Mouse (Mus musculus): ENCODE measurements around the gene Pam. TPM values are rescaled to one million over a fixed set of nuclear protein-coding genes. Genes with fewer than 3 reads are reported as not detected.
A peak's percentile ranks its signal among the peaks of the same experiment; 100 is the strongest.

The Pam gene
- polyA plus RNA-seq, 1 experiment from 2014 or later = 49.8 TPM

DNA sequence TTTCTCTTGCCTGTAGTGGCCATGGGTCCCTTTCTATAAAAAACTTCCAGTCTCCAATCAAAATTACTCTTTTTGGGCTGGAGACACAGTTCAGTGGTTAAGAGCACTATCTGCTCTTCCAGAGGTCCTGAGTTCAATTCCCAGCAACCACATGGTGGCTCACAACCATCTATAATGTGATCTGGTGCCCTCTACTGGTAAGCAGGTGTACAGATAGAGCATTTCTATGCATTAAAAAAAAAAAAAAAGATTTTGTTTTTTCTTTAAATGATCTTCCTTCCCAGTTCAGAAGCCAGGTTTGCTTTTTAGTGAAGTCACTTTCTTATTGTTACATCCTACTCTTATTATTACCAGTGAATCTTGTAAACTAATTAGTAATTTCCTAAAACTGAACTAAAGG, 218.4 kb downstream of the Pam start:
- H3K4me3 ChIP-seq = no peak overlapping the region
- no peaks in the 10 kb centered on the region for H3K4me1 ChIP-seq
- no peaks in the 10 kb centered on the region for H3K27me3 ChIP-seq
- H3K27ac ChIP-seq = no peak overlapping the region
- H3K9ac ChIP-seq = no peak overlapping the region
- H3K9me3 ChIP-seq (replicated peaks) = no peaks in the 10 kb centered on the region; the same call in 1 of the 2 replicates
- ATAC-seq = no peak
- H3K4me2 ChIP-seq = no peak overlapping the region
- H3K36me3 ChIP-seq (ENCODE audit: poor library complexity, severe bottlenecking) = no peaks in the 10 kb centered on the region

DNA sequence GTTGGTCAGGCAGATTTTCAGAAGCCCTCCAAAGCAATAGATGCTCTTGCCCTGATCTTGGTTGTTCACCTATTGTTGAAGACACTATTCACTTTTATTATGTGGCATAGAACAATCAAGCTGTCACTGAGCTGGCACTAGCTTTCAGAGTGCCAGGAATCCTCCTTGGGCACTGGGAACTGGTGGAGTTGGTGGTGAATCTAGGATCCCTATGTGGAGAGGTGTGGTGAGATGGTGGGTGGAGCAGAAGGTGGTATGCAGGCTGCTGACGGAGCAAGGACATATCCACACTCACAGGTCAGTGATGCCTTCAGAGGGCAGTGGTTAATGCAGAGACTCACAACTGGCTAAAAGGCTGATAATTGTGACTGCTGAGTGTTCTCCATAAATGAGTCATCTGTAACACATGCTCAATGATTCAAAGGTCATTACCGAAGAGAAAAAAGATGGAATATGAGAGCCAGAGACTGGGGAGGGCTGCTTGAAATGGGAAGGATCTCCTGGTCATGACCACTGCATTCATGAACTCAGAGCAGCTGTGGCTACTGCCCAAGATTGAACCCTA, 221.9 kb downstream of the Pam start:
- Histone ChIP-seq H3K36me3 (ENCODE audit: poor library complexity, severe bottlenecking) (no peaks in the 10 kb centered on the region), H3K4me1 (no peaks in the 10 kb centered on the region), H3K4me3 (no peak overlapping the region), H3K27ac (no peak overlapping the region), H3K9ac (no peak overlapping the region), H3K4me2 (no peak overlapping the region), H3K9me3 (replicated peaks) (no peaks in the 10 kb centered on the region; the same call in 1 of the 2 replicates), H3K27me3 (no peaks in the 10 kb centered on the region)
- WGBS = 94% methylated on average over 2 of the region's 2 CpGs
- no peak for ATAC-seq

DNA sequence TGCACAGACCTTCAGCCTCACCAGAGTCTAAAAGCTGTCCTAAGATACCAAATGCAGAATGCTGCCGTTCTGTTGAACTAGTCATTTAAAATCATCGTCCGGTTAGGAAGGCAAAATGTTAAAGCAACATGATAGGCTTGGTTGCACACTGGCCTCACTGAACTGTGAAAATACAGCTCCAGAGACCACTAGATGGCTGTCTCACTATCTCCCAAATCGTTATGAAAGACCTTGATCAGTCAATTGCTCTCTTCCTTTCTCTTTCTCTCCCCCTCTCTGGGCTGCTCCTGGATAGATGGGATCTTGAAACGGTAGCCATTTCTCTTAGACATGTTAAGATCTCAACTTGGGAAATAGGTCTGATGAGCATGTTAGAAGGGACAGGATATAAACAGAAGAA, 223.0 kb downstream of the Pam start:
- Histone ChIP-seq H3K4me1 (no peaks in the 10 kb centered on the region), H3K27me3 (no peaks in the 10 kb centered on the region), H3K9ac (no peak overlapping the region), H3K36me3 (ENCODE audit: poor library complexity, severe bottlenecking) (no peaks in the 10 kb centered on the region), H3K4me2 (no peak overlapping the region), H3K4me3 (no peak overlapping the region), H3K27ac (no peak overlapping the region), H3K9me3 (replicated peaks) (no peaks in the 10 kb centered on the region; the same call in 1 of the 2 replicates)
- ATAC-seq = 0 out of 2 replicates have a peak, but pooled peaks have one; percentile 33
- 57% methylated on average over 5 of the region's 5 CpGs for WGBS

DNA sequence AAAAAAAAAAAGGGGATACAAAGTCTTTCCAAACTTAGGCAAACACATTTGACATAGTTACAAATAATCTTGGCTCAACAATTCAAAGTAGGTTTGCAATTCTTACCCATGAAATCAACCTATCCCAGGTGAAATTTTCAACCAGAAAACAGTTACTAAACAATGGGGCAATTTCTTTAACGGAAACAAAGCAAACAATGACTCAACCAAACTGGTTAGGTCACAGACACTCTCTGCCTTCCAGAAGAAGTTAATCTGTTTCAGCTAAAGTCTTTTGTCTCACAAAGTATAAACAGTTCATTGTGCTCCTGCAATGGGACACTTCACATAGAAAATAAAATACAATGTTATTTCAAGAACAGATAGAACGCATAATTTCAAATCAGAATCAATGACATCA, 223.4 kb downstream of the Pam start:
- Histone ChIP-seq H3K9ac (no peak overlapping the region), H3K4me2 (no peak overlapping the region), H3K27ac (no peak overlapping the region), H3K4me1 (no peaks in the 10 kb centered on the region), H3K36me3 (ENCODE audit: poor library complexity, severe bottlenecking) (no peaks in the 10 kb centered on the region), H3K27me3 (no peaks in the 10 kb centered on the region), H3K9me3 (replicated peaks) (no peaks in the 10 kb centered on the region; the same call in 1 of the 2 replicates), H3K4me3 (no peak overlapping the region)
- no peak for ATAC-seq
- 75% methylated on average over 2 of the region's 2 CpGs for WGBS

DNA sequence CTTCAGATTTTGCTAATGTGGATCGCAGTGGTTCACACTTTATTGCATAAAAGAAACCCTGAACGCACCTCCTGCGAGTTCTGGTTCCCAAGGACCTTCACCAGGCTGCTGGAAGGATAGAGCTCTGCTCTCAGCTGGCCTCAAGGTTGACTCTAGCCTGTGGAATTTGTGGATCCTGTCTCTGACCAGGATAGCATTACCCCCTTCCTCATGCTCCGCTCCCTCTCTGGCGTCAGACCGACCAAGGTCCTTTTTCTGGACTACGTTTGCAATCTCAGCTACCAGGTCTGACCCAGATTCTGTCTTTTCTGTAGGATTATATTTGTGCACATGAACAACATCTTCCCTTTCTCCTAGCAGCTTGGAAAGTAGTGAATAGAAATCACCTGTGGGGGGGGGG, 231.3 kb downstream of the Pam start:
- Histone ChIP-seq H3K36me3 (ENCODE audit: poor library complexity, severe bottlenecking) (no peaks in the 10 kb centered on the region), H3K9me3 (replicated peaks) (no peaks in the 10 kb centered on the region), H3K4me2 (no peak overlapping the region), H3K27me3 (no peaks in the 10 kb centered on the region), H3K27ac (no peak overlapping the region), H3K4me3 (no peak overlapping the region), H3K4me1 (peaks cover 17% of the 10 kb centered on the region), H3K9ac (no peak overlapping the region)
- no peak for ATAC-seq
- WGBS = 97% methylated on average over 7 of the region's 7 CpGs

DNA sequence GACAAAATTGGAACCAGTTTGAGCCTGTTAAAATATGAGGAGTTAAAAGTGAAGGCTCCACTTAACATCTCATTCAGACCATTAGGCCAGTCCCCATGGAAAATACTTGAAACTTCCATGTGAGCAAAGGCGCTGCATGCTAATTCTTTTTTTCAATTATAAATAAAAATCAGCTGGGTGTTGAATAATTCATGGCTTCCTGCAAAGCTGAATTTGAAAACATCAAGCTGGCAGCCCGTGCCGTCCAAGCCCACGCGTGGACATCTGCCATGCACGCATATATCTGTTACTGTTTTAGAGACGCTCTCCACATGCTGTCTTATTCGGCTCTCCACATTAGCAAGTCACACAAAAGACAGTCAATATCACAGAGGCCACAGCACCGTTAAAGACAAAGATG, 232.3 kb downstream of the Pam start:
- no peaks in the 10 kb centered on the region for H3K36me3 ChIP-seq (ENCODE audit: poor library complexity, severe bottlenecking)
- no peaks in the 10 kb centered on the region for H3K27me3 ChIP-seq
- WGBS = 22% methylated on average over 9 of the region's 9 CpGs
- ATAC-seq = peak; percentile 95
- H3K9me3 ChIP-seq (replicated peaks) = no peaks in the 10 kb centered on the region
- H3K27ac ChIP-seq = peak overlapping the region; percentile 49
- peaks cover 17% of the 10 kb centered on the region for H3K4me1 ChIP-seq
- no peak overlapping the region for H3K4me3 ChIP-seq
- H3K4me2 ChIP-seq = peak overlapping the region; percentile 17; the same call in 1 of the 2 replicates
- H3K9ac ChIP-seq = no peak overlapping the region

DNA sequence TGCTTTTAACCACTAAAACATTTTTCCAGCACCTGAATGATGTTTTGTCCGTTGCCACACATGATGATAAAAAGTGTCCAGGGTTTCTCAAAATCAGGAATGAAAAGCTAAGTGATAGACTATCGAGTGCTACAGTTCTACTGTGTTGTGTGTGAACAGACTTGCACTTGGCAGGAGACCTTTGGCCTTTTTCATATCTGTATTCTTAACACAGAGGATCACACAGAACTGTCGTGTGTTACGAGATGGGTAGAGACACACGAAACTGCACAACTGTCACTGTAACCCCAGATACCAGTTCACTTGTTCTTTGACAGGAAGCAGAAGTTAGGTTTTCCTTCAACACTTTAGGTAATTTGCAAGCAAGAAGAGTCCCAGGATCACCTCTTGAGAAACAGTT, 232.7 kb downstream of the Pam start:
- peak; percentile 59 for ATAC-seq
- no peaks in the 10 kb centered on the region for H3K27me3 ChIP-seq
- no peak overlapping the region; the same call in 1 of the 2 replicates for H3K4me2 ChIP-seq
- H3K36me3 ChIP-seq (ENCODE audit: poor library complexity, severe bottlenecking) = no peaks in the 10 kb centered on the region
- peak overlapping the region; percentile 49 for H3K27ac ChIP-seq
- no peak overlapping the region for H3K9ac ChIP-seq
- H3K9me3 ChIP-seq (replicated peaks) = no peaks in the 10 kb centered on the region
- H3K4me1 ChIP-seq = peaks cover 17% of the 10 kb centered on the region
- H3K4me3 ChIP-seq = no peak overlapping the region
- 72% methylated on average over 5 of the region's 5 CpGs for WGBS

DNA sequence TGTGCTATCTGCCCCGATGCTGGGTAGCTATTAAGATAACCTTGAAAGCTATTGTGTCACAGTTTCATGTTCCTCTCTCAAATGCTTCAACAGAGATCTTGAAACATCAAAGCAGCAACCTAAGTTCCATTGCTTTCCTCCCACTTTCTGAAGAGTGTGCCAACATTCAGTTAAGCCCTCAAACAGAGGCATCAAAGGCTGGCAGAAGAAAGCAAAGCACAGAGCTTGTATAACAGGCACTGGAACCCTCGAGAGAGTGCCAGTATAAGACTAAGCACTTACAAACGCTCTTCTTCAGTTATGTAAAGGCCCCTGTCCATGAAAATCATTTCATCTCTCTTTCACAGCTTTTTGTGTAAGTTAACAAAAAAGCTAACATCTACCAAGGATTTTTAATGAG, 241.2 kb downstream of the Pam start:
- Histone ChIP-seq H3K4me3 (no peak overlapping the region), H3K27me3 (no peaks in the 10 kb centered on the region), H3K4me1 (peaks cover 6% of the 10 kb centered on the region), H3K27ac (no peak overlapping the region), H3K9ac (no peak overlapping the region), H3K4me2 (no peak overlapping the region), H3K9me3 (replicated peaks) (no peaks in the 10 kb centered on the region), H3K36me3 (ENCODE audit: poor library complexity, severe bottlenecking) (no peaks in the 10 kb centered on the region)
- no peak for ATAC-seq
- 58% methylated on average over 3 of the region's 3 CpGs for whole genome bisulfite sequencing

DNA sequence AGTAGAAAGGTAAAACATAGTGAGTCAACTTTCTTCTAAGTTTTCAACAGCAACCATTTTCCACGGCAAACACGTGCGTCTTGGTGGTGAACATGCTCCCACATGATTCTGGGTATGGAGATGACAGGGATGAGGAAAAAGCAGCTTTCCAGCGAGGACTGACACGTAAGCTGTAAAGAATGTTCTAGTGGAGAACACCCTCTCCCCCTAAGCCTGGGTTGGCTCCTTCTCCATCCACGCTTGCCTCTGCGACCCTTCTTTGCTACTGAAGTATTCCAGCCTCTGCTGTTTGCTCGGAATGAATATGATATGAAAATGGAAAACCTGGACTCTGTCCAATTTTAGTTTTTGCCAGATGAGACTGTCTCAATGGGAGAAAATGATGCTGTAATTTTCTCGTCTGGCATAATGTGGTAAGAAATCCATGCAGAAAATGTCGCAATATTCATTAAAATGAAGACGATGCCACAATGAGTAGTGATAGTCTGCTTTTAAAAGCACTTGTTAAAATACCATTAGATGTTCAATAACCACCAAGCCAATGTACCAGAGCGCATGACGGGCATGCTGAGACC, 243.8 kb downstream of the Pam start:
- whole genome bisulfite sequencing = 82% methylated on average over 13 of the region's 13 CpGs
- peaks cover 28% of the 10 kb centered on the region for H3K4me1 ChIP-seq
- no peak overlapping the region for H3K4me3 ChIP-seq
- no peak overlapping the region for H3K4me2 ChIP-seq
- no peaks in the 10 kb centered on the region for H3K9me3 ChIP-seq (replicated peaks)
- no peaks in the 10 kb centered on the region for H3K27me3 ChIP-seq
- H3K9ac ChIP-seq = no peak overlapping the region
- no peaks in the 10 kb centered on the region for H3K36me3 ChIP-seq (ENCODE audit: poor library complexity, severe bottlenecking)
- no peak overlapping the region for H3K27ac ChIP-seq
- no peak for ATAC-seq

DNA sequence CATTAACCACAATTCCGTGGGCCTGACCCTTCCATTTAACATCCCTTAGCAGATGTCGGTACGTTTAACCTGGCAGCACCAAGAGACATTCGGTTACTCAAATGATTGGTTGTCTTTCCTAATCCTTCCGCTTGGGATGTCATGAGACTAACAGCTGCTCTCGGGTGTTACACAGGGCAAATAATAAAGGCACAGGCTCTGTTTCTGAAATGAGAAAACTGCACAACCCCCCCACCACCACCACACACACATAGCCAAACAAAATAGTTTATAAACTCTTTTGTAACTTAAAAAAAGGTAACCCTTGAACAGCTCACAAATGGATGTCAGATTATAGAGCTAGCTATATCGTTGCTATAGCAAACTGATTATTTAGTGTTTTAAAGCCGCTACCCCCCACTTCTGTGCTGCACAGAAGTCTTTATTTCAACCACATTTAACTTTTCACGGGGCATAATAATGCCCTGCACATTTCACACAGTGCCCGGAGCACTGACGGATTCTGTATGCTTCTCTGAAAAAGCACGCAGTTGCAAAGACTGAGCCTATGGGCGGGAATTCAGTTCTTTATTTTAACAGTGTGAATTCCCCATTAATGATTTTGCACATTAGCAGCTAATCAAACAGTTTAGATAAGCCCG, 246.7 kb downstream of the Pam start:
- ATAC-seq = peak; percentile 93
- Histone ChIP-seq H3K9me3 (replicated peaks) (no peaks in the 10 kb centered on the region), H3K36me3 (ENCODE audit: poor library complexity, severe bottlenecking) (no peaks in the 10 kb centered on the region), H3K27ac (peak overlapping the region; percentile 51), H3K9ac (no peak overlapping the region), H3K4me2 (peak overlapping the region; percentile 41), H3K4me3 (no peak overlapping the region), H3K27me3 (no peaks in the 10 kb centered on the region), H3K4me1 (peaks cover 28% of the 10 kb centered on the region)
- WGBS = 7% methylated on average over 14 of the region's 14 CpGs

DNA sequence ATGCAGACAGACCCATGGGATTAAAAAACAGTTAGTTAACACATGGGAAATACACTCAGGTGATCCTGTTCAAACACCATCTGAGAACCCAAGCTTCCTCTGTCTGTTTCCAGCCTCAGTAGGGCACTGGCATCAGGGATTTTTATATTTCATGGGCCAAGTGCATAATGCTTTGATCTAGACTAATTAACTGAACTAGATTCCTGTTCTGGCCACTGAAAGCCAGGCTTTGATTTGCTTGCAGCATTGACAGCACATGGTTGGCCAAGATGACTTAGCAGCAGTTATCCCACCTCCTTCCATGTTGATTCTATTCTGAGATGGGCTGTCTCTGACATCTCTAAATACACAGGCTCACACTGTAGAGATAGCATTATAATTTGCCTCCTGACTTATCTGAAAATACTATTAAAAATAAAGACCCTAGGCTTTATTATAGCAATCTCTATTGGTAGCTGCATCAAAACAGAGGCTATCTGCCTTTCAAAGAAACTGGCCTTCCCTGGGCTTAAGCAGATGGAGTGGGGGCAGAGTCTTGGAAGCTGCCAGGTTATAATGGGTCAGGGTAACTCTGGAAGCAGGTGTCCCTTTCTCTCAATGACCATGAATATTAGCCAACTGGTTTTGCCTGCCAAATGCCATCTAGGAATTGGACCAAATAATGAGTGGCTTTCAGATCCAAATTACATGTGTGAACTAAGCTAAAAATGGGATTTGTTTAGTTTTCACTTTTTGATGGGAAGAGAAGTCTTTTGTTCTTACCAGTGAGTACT, 252.0 kb downstream of the Pam start:
- Histone ChIP-seq H3K36me3 (ENCODE audit: poor library complexity, severe bottlenecking) (0 out of 2 replicates have a peak, but pooled peaks cover 7% of the 10 kb centered on the region), H3K4me1 (peaks cover 13% of the 10 kb centered on the region), H3K27ac (peak overlapping the region; percentile 20; the same call in 1 of the 2 replicates), H3K9ac (no peak overlapping the region), H3K9me3 (replicated peaks) (no peaks in the 10 kb centered on the region), H3K4me3 (no peak overlapping the region), H3K4me2 (no peak overlapping the region), H3K27me3 (no peaks in the 10 kb centered on the region)
- ATAC-seq = peak; percentile 82

DNA sequence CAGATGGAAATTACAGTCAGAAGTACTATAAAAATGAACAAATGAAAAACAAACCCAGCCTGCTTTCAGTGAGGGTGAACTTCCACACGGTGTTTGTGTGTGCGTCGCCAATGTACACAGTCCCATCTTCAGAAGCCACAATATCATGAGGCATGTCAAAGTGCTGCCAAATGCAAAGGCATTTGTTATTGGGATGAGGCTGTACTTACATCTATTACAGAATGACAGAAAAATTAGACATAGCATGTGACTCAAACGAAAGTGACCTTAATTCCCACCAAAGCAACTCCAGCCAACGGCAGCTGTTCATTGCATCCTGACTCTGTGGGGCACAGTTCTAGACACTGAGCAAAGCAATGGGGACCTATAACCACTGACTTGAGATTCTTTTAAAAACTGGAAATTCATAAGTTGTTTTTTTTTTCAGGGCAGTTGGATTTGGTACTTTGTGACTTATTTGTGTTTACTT, 261.1 kb downstream of the Pam start:
- H3K4me1 ChIP-seq = peaks cover 18% of the 10 kb centered on the region
- no peak overlapping the region for H3K4me3 ChIP-seq
- H3K9ac ChIP-seq = no peak overlapping the region
- peak; percentile 60; the same call in 1 of the 2 replicates for ATAC-seq
- peak overlapping the region; percentile 42; the same call in 1 of the 2 replicates for H3K27ac ChIP-seq
- WGBS = 75% methylated on average over 5 of the region's 5 CpGs
- H3K4me2 ChIP-seq = no peak overlapping the region
- no peaks in the 10 kb centered on the region for H3K27me3 ChIP-seq
- no peaks in the 10 kb centered on the region for H3K9me3 ChIP-seq (replicated peaks)
- peaks cover 12% of the 10 kb centered on the region for H3K36me3 ChIP-seq (ENCODE audit: poor library complexity, severe bottlenecking)
